Comparison of ENCODE assay signal across 24 mouse cellular contexts in genomic region chr10:114797664-114798063, GRCm38 (mm10). TPM values are rescaled to one million over a fixed set of nuclear protein-coding genes. Genes with fewer than 3 reads are reported as not detected.
DNase-seq lines count a peak whose midpoint lies in the region; ATAC-seq and TF ChIP-seq lines count a peak whose summit lies in the region.
"Had no signal": no experiment of that assay in that cellular context is flagged by ENCODE, and none has a peak within 500 bp of the region (broad histone marks: within the 10 kb centered on the region; RNA-seq: fewer than 3 reads in every experiment).

No protein-coding gene starts in this region.

- no peak overlapping the region for H3K4me3 ChIP-seq in hindbrain, embryonic 14.5 days (replicated peaks; ENCODE audit: low read length)
- H3K4me3 ChIP-seq in hindbrain, embryonic 11.5 days (ENCODE audit: low read depth, low read length), result no peak overlapping the region
- H3K4me3 ChIP-seq in hindbrain, embryonic 16.5 days (ENCODE audit: low read length), result no peak overlapping the region
- no peak overlapping the region for H3K4me3 ChIP-seq in hindbrain, embryonic 10.5 days
- H3K4me3 ChIP-seq in liver, adult 2 months (ENCODE audit: insufficient read depth, low read depth, low read length), result no peak overlapping the region
- H3K4me3 ChIP-seq in liver, embryonic 11.5 days (ENCODE audit: low read depth, low read length), result no peak overlapping the region
- no peak overlapping the region for H3K4me3 ChIP-seq in midbrain, embryonic 16.5 days (ENCODE audit: low read depth, low read length)
- H3K4me3 ChIP-seq in midbrain, embryonic 13.5 days (replicated peaks), result no peak overlapping the region
- H3K4me3 ChIP-seq: embryonic facial prominence, embryonic 10.5 days; embryonic facial prominence, embryonic 12.5 days; forebrain, embryonic 13.5 days had no signal

- DNase-seq in hindbrain, embryonic 14.5 days (ENCODE audit: low spot score), result no peak
- no peak for DNase-seq in hindbrain, embryonic 11.5 days (ENCODE audit: low spot score)
- no peak for DNase-seq in hindbrain, embryonic 10.5 days (ENCODE audit: low spot score)
- peak; percentile 87 for DNase-seq in liver, adult 2 months (ENCODE audit: extremely low read depth, low read depth, low spot score)
- no peak for DNase-seq in liver, embryonic 11.5 days (ENCODE audit: low spot score)
- DNase-seq: adrenal gland, adult 8-10 months; adrenal gland, postnatal 14 days; adrenal gland, postnatal 36 days; B cell, adult 2 months; cerebellum, adult 11-12 months; cerebellum, adult 9-10 months; cerebellum, postnatal 10 days; cerebellum, postnatal 25 days had no signal

- no peak for ATAC-seq in hindbrain, embryonic 14.5 days (ENCODE audit: low FRiP score)
- no peak for ATAC-seq in hindbrain, embryonic 11.5 days (ENCODE audit: low FRiP score)
- ATAC-seq in hindbrain, embryonic 16.5 days, result no peak
- no peak for ATAC-seq in liver, embryonic 11.5 days (replicated peaks; ENCODE audit: low FRiP score)
- no peak for ATAC-seq in midbrain, embryonic 16.5 days
- ATAC-seq in midbrain, embryonic 13.5 days, result no peak
- ATAC-seq: activated CD4-positive, CD25-positive, alpha-beta regulatory T cell, adult 4 months; CD4-positive, CD25-positive, alpha-beta regulatory T cell, adult 4 months; forebrain, embryonic 13.5 days; Patski had no signal

- no peak overlapping the region for H3K27ac ChIP-seq in hindbrain, embryonic 14.5 days
- no peak overlapping the region for H3K27ac ChIP-seq in hindbrain, embryonic 11.5 days (ENCODE audit: low read depth, low read length)
- H3K27ac ChIP-seq in hindbrain, embryonic 16.5 days (ENCODE audit: low read depth, low read length), result no peak overlapping the region
- no peak overlapping the region for H3K27ac ChIP-seq in hindbrain, embryonic 10.5 days
- H3K27ac ChIP-seq in liver, adult 2 months (replicated peaks; ENCODE audit: insufficient read depth, low read depth, low read length), result no peak overlapping the region
- H3K27ac ChIP-seq in liver, embryonic 11.5 days (ENCODE audit: low read depth, low read length), result no peak overlapping the region
- no peak overlapping the region for H3K27ac ChIP-seq in midbrain, embryonic 16.5 days (ENCODE audit: low read length)
- H3K27ac ChIP-seq in midbrain, embryonic 13.5 days, result no peak overlapping the region
- H3K27ac ChIP-seq: embryonic facial prominence, embryonic 10.5 days; embryonic facial prominence, embryonic 12.5 days; forebrain, embryonic 13.5 days had no signal

- H3K79me2 ChIP-seq in liver, adult 2 months (ENCODE audit: control insufficient read depth, insufficient read depth, low read length), result no peaks in the 10 kb centered on the region

- H3K9me3 ChIP-seq in hindbrain, embryonic 14.5 days (ENCODE audit: control insufficient read depth, low read length), result no peaks in the 10 kb centered on the region
- H3K9me3 ChIP-seq in hindbrain, embryonic 11.5 days (ENCODE audit: control insufficient read depth, low read length), result no peaks in the 10 kb centered on the region
- no peaks in the 10 kb centered on the region for H3K9me3 ChIP-seq in hindbrain, embryonic 16.5 days (ENCODE audit: control insufficient read depth, low read length)
- H3K9me3 ChIP-seq in hindbrain, embryonic 10.5 days, result no peaks in the 10 kb centered on the region
- H3K9me3 ChIP-seq in liver, embryonic 11.5 days (ENCODE audit: control insufficient read depth, low read length), result no peaks in the 10 kb centered on the region
- H3K9me3 ChIP-seq in midbrain, embryonic 16.5 days (replicated peaks; ENCODE audit: control insufficient read depth, low read length, poor library complexity, severe bottlenecking), result no peaks in the 10 kb centered on the region
- H3K9me3 ChIP-seq in midbrain, embryonic 13.5 days, result no peaks in the 10 kb centered on the region
- H3K9me3 ChIP-seq: embryonic facial prominence, embryonic 10.5 days; embryonic facial prominence, embryonic 12.5 days; forebrain, embryonic 13.5 days had no signal

- H3K9ac ChIP-seq in hindbrain, embryonic 14.5 days, result no peak overlapping the region
- H3K9ac ChIP-seq in hindbrain, embryonic 11.5 days (ENCODE audit: low read depth, low read length), result no peak overlapping the region
- no peak overlapping the region for H3K9ac ChIP-seq in hindbrain, embryonic 16.5 days (ENCODE audit: low read depth, low read length)
- H3K9ac ChIP-seq in liver, adult 2 months (ENCODE audit: low read depth, low read length), result no peak overlapping the region
- no peak overlapping the region for H3K9ac ChIP-seq in liver, embryonic 11.5 days (ENCODE audit: low read depth, low read length)
- no peak overlapping the region for H3K9ac ChIP-seq in midbrain, embryonic 16.5 days (ENCODE audit: low read depth, low read length)
- no peak overlapping the region for H3K9ac ChIP-seq in midbrain, embryonic 13.5 days (replicated peaks)
- H3K9ac ChIP-seq: embryonic facial prominence, embryonic 12.5 days; forebrain, embryonic 13.5 days had no signal

- H3K36me3 ChIP-seq in hindbrain, embryonic 14.5 days (replicated peaks; ENCODE audit: control insufficient read depth, insufficient read depth), result no peaks in the 10 kb centered on the region
- no peaks in the 10 kb centered on the region for H3K36me3 ChIP-seq in hindbrain, embryonic 11.5 days (ENCODE audit: control insufficient read depth, insufficient read depth, low read length)
- no peaks in the 10 kb centered on the region for H3K36me3 ChIP-seq in hindbrain, embryonic 16.5 days (ENCODE audit: control insufficient read depth, insufficient read depth, low read length)
- H3K36me3 ChIP-seq in hindbrain, embryonic 10.5 days, result no peaks in the 10 kb centered on the region
- H3K36me3 ChIP-seq in liver, adult 2 months (ENCODE audit: control insufficient read depth, insufficient read depth, low read length), result no peaks in the 10 kb centered on the region
- H3K36me3 ChIP-seq in liver, embryonic 11.5 days (ENCODE audit: control insufficient read depth, insufficient read depth, low read length), result no peaks in the 10 kb centered on the region
- no peaks in the 10 kb centered on the region for H3K36me3 ChIP-seq in midbrain, embryonic 16.5 days (ENCODE audit: control insufficient read depth, insufficient read depth, low read length)
- no peaks in the 10 kb centered on the region for H3K36me3 ChIP-seq in midbrain, embryonic 13.5 days
- H3K36me3 ChIP-seq: embryonic facial prominence, embryonic 10.5 days; embryonic facial prominence, embryonic 12.5 days; G1E had no signal

- 0 out of 2 replicates have a peak, but pooled peaks cover 7% of the 10 kb centered on the region for H3K4me1 ChIP-seq in hindbrain, embryonic 14.5 days (replicated peaks; ENCODE audit: control insufficient read depth, insufficient read depth, low read length)
- 0 out of 2 replicates have a peak, but pooled peaks cover 2% of the 10 kb centered on the region for H3K4me1 ChIP-seq in hindbrain, embryonic 11.5 days (replicated peaks; ENCODE audit: control insufficient read depth, insufficient read depth, low read length)
- no peaks in the 10 kb centered on the region; the same call in 1 of the 2 replicates for H3K4me1 ChIP-seq in hindbrain, embryonic 16.5 days (ENCODE audit: control insufficient read depth, insufficient read depth, low read depth, low read length)
- H3K4me1 ChIP-seq in hindbrain, embryonic 10.5 days (replicated peaks), result peaks cover 35% of the 10 kb centered on the region
- no peaks in the 10 kb centered on the region; the same call in 1 of the 2 replicates for H3K4me1 ChIP-seq in liver, adult 2 months (ENCODE audit: control insufficient read depth, insufficient read depth, low read length)
- H3K4me1 ChIP-seq in liver, embryonic 11.5 days (replicated peaks; ENCODE audit: control insufficient read depth, insufficient read depth, low read length), result no peaks in the 10 kb centered on the region
- peaks cover 2% of the 10 kb centered on the region; the same call in 1 of the 2 replicates for H3K4me1 ChIP-seq in midbrain, embryonic 16.5 days (ENCODE audit: control insufficient read depth, insufficient read depth, low read length)
- peaks cover 13% of the 10 kb centered on the region for H3K4me1 ChIP-seq in midbrain, embryonic 13.5 days (replicated peaks)

- 91% methylated on average over 1 of the region's 1 CpGs for WGBS in hindbrain, embryonic 14.5 days
- 87% methylated on average over 1 of the region's 1 CpGs for WGBS in hindbrain, embryonic 11.5 days
- WGBS in hindbrain, embryonic 16.5 days, result 90% methylated on average over 1 of the region's 1 CpGs
- 88% methylated on average over 1 of the region's 1 CpGs for WGBS in hindbrain, embryonic 10.5 days
- 27% methylated on average over 1 of the region's 1 CpGs for WGBS in liver, adult 2 months
- WGBS in liver, embryonic 11.5 days, result 67% methylated on average over 1 of the region's 1 CpGs
- whole genome bisulfite sequencing in midbrain, embryonic 16.5 days, result 94% methylated on average over 1 of the region's 1 CpGs
- WGBS in midbrain, embryonic 13.5 days, result 91% methylated on average over 1 of the region's 1 CpGs

- no peak for TF ChIP-seq POLR2A in liver, adult 2 months (IDR thresholded peaks at IDR 0.05; ENCODE audit: extremely low read depth, insufficient read depth, low read length)

- TF ChIP-seq CTCF in liver, adult 2 months (IDR thresholded peaks at IDR 0.05; ENCODE audit: low read depth, low read length), result no peak

- H3K4me2 ChIP-seq in hindbrain, embryonic 14.5 days (replicated peaks), result peak overlapping the region; percentile 30
- no peak overlapping the region for H3K4me2 ChIP-seq in hindbrain, embryonic 11.5 days (replicated peaks; ENCODE audit: low read depth, low read length)
- peak overlapping the region; percentile 21; the same call in 1 of the 2 replicates for H3K4me2 ChIP-seq in hindbrain, embryonic 16.5 days (ENCODE audit: low read length)
- no peak overlapping the region for H3K4me2 ChIP-seq in liver, embryonic 11.5 days
- H3K4me2 ChIP-seq in midbrain, embryonic 16.5 days (ENCODE audit: low read length), result peak overlapping the region; percentile 29
- H3K4me2 ChIP-seq in midbrain, embryonic 13.5 days (replicated peaks), result no peak overlapping the region
- H3K4me2 ChIP-seq: embryonic facial prominence, embryonic 12.5 days; forebrain, embryonic 13.5 days had no signal

- H3K27me3 ChIP-seq in hindbrain, embryonic 14.5 days (ENCODE audit: control insufficient read depth, insufficient read depth, low read length), result peaks cover 15% of the 10 kb centered on the region; the same call in 1 of the 2 replicates
- peaks cover 25% of the 10 kb centered on the region for H3K27me3 ChIP-seq in hindbrain, embryonic 11.5 days (ENCODE audit: control insufficient read depth, insufficient read depth, low read length)
- peaks cover 2% of the 10 kb centered on the region for H3K27me3 ChIP-seq in hindbrain, embryonic 16.5 days (replicated peaks; ENCODE audit: control insufficient read depth, insufficient read depth, low read length)
- peaks cover 44% of the 10 kb centered on the region for H3K27me3 ChIP-seq in hindbrain, embryonic 10.5 days (ENCODE audit: insufficient read depth, poor library complexity, severe bottlenecking)
- H3K27me3 ChIP-seq in liver, adult 2 months (ENCODE audit: control insufficient read depth, insufficient read depth, low read length), result peaks cover 11% of the 10 kb centered on the region
- H3K27me3 ChIP-seq in liver, embryonic 11.5 days (replicated peaks; ENCODE audit: control insufficient read depth, insufficient read depth, low read length), result peaks cover 30% of the 10 kb centered on the region
- H3K27me3 ChIP-seq in midbrain, embryonic 16.5 days (ENCODE audit: control insufficient read depth, insufficient read depth, low read depth, low read length), result 0 out of 2 replicates have a peak, but pooled peaks cover 3% of the 10 kb centered on the region
- H3K27me3 ChIP-seq in midbrain, embryonic 13.5 days, result peaks cover 32% of the 10 kb centered on the region
- H3K27me3 ChIP-seq: CH12.LX had no signal

RNA-seq across cellular contexts. Expression of gene Trhde, which starts 4.4 kb away (rescaled TPM):
- polyA plus RNA-seq in hindbrain, embryonic 14.5 days (2014; fragmentation: Nextera tagmentation; extraction: Ambion mirVana), result 7.7 and 9.5 TPM in 2 replicates
- polyA plus RNA-seq in hindbrain, embryonic 11.5 days (2014; fragmentation: Nextera tagmentation; extraction: Ambion mirVana), result 1.3 and 2.4 TPM in 2 replicates
- polyA plus RNA-seq in hindbrain, embryonic 16.5 days (2015; fragmentation: Nextera tagmentation; extraction: Ambion mirVana), result 8.0 and 8.4 TPM in 2 replicates
- 0.90 and 0.98 TPM in 2 replicates for polyA plus RNA-seq in hindbrain, embryonic 10.5 days (2016; fragmentation: Nextera tagmentation; extraction: Ambion mirVana)
- 0.09 TPM in 1 of 2 replicates, not detected in the other for total RNA-seq in liver, adult 2 months (2014; rRNA removed)
- polyA plus RNA-seq in liver, adult 2 months (2012; rRNA removed), result 0.05 and 1.8 TPM in 2 replicates
- 0.03 TPM in 1 of 2 replicates, not detected in the other for polyA plus RNA-seq in liver, embryonic 11.5 days (2014; fragmentation: Nextera tagmentation; extraction: Ambion mirVana)
- 6.7 and 7.8 TPM in 2 replicates for polyA plus RNA-seq in midbrain, embryonic 16.5 days (2015; fragmentation: Nextera tagmentation; extraction: Ambion mirVana)
- polyA plus RNA-seq in midbrain, embryonic 13.5 days (2015; fragmentation: Nextera tagmentation; extraction: Ambion mirVana), result 3.8 and 4.1 TPM in 2 replicates
- total RNA-seq: CH12.LX had no signal
- polyA plus RNA-seq: activated CD4-positive, CD25-positive, alpha-beta regulatory T cell, adult 4 months; CD4-positive, CD25-positive, alpha-beta regulatory T cell, adult 4 months; G1E; Patski had no signal

Comparison
In these comparisons a context has a peak if more than half of its experiments do, and no peak if none do; other contexts are left out.
1. H3K4me2 ChIP-seq: peak in hindbrain, embryonic 14.5 days (single experiment), hindbrain, embryonic 16.5 days (single experiment) and midbrain, embryonic 16.5 days (single experiment); none in hindbrain, embryonic 11.5 days (single experiment), liver, embryonic 11.5 days (single experiment) and midbrain, embryonic 13.5 days (single experiment).